Mouse (Mus musculus): ENCODE data around the gene Atp6v0a4.

DNA sequence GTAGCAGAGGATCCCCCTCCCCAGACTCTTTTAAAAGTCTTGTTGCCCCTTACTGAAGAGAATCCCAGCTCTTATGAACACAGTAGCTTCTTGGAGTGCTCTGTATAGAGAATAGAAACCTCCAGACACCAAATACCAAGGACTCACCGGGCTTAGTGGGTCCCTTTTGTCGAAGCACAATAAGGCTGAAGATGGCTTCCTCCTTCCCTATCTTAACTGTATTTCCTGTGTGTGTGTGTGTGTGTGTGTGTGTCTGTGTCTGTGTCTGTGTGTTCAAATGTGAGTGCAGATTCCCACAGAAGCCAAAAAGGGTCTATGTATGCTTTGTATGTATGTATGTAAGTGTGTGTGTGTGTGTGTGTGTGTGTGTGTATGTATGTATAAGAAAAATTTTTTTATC, 36.2 kb upstream of the Atp6v0a4 start:
- no peak for TF ChIP-seq POLR2A (IDR thresholded peaks at IDR 0.05; ENCODE audit: low read depth, low read length)
- TF ChIP-seq CTCF (conservative IDR thresholded peaks at IDR 0.05; ENCODE audit: insufficient read depth, insufficient read length, low read depth, low read length) = no peak
